Mouse (Mus musculus): Measurements from ENCODE around the gene Nav2. TPM values are rescaled to one million over a fixed set of nuclear protein-coding genes. Genes with fewer than 3 reads are reported as not detected.
A peak's percentile ranks its signal among the peaks of the same experiment; 100 is the strongest.

The Nav2 gene
- polyA plus RNA-seq, 1 experiment from 2014 or later, result 22.4 TPM

DNA sequence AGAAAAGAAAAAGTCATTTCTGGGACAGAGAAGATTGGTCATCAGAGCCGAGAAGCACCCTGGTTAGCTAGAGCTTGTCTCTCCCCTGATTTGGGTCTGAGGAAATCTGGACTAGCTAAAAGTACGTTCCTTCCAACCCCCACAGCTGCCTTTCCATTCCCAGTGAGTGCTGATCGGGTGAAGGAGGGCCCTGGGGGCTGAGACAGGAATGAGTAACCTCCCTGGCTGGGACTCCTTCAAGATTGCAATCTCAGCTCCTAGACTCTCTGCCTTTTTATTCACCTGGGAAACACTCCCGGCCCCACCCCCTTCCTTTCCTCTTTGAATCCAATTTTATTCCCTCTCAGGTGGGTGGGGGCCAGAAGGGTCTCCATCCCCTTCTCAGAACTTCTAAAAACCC is 612.8 kb downstream of the Nav2 start:
- ATAC-seq (peak; percentile 18; the same call in 1 of the 2 replicates), DNase-seq (ENCODE audit: low spot score) (peak; percentile 49)
- Histone ChIP-seq H3K4me1 (ENCODE audit: insufficient read depth, low read depth, low read length) (peaks cover 16% of the 10 kb centered on the region), H3K9me3 (ENCODE audit: low read length) (no peaks in the 10 kb centered on the region), H3K27ac (ENCODE audit: low read length) (no peak overlapping the region), H3K36me3 (ENCODE audit: insufficient read depth, low read length) (no peaks in the 10 kb centered on the region), H3K27me3 (replicated peaks; ENCODE audit: insufficient read depth, low read length) (no peaks in the 10 kb centered on the region), H3K9ac (replicated peaks; ENCODE audit: low read depth) (no peak overlapping the region), H3K4me3 (ENCODE audit: low read depth, low read length) (no peak overlapping the region), H3K4me2 (replicated peaks; ENCODE audit: low read depth, low read length) (0 out of 2 replicates have a peak overlapping the region, but pooled peaks have one; percentile 59)
- TF ChIP-seq EP300 (IDR thresholded peaks at IDR 0.05) (no peak), CTCF (IDR thresholded peaks at IDR 0.05) (no peak)
- 22% methylated on average over 4 of the region's 4 CpGs for WGBS

DNA sequence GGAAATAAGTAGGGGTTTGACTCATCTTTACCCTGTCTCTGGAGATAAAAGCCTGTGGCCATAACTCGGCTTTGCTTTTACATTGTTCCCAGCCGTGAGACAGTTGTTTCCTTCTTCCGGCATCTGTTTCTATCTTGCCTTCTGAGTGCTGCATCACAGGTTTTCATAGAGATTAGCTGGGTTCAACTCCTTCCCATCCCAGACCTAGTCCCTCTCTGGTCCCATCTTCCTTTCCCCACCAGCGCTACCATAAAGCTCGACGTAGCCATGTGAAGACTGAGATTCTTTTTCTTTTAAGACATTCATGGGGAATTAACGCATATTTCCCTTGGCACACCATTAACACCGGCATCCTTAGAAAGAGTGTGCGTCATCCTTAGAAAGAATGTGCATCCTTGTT is 613.5 kb downstream of the Nav2 start:
- Histone ChIP-seq H3K27me3 (replicated peaks; ENCODE audit: insufficient read depth, low read length) (no peaks in the 10 kb centered on the region), H3K36me3 (ENCODE audit: insufficient read depth, low read length) (no peaks in the 10 kb centered on the region), H3K27ac (ENCODE audit: low read length) (0 out of 2 replicates have a peak overlapping the region, but pooled peaks have one; percentile 2), H3K4me2 (replicated peaks; ENCODE audit: low read depth, low read length) (peak overlapping the region; percentile 59), H3K9ac (replicated peaks; ENCODE audit: low read depth) (no peak overlapping the region), H3K4me3 (ENCODE audit: low read depth, low read length) (peak overlapping the region; percentile 37; the same call in 1 of the 2 replicates), H3K4me1 (ENCODE audit: insufficient read depth, low read depth, low read length) (peaks cover 18% of the 10 kb centered on the region), H3K9me3 (ENCODE audit: low read length) (no peaks in the 10 kb centered on the region)
- TF ChIP-seq CTCF (IDR thresholded peaks at IDR 0.05), result no peak
- no peak for TF ChIP-seq EP300 (IDR thresholded peaks at IDR 0.05)
- WGBS, result 3% methylated on average over 9 of the region's 9 CpGs
- no peak for DNase-seq (ENCODE audit: low spot score)
- ATAC-seq, result 0 out of 2 replicates have a peak, but pooled peaks have one; percentile 9

DNA sequence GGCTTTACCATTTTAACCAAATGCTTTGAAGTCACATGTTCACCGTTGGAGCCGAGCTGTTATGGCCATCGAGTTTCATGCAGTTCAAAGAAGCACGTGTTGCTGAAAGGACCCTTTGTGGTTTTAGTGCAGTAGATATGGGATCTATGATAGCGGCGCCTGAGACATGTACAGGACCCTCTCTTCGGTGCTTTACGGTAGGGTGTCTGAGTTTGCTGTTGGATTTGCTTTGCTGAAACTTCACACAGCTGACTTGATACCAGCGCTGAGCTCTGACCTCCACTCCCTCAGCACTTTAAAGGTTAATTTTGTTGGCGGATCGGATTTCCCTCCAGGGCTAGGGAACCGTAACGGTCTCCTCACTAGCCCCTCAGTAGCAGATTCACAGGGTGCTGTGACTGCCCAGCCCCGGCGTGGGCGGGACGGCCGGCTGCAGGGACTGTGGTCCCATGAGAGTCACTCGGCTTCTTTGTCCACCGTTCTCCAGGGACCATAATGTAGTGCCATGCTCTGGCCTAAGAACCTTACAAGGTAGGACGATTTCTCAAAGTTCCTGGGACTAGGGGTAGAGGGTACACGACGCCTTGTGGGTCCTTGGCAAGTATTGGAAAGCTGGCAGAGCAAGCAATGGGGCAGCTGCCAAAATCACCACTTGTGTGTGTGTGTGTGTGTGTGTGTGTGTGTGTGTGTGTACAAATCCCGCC is 614.0 kb downstream of the Nav2 start:
- 1% methylated on average over 24 of the region's 24 CpGs for WGBS
- Histone ChIP-seq H3K9ac (replicated peaks; ENCODE audit: low read depth) (no peak overlapping the region), H3K27ac (ENCODE audit: low read length) (peak overlapping the region; percentile 66), H3K4me3 (ENCODE audit: low read depth, low read length) (peak overlapping the region; percentile 37), H3K36me3 (ENCODE audit: insufficient read depth, low read length) (no peaks in the 10 kb centered on the region), H3K27me3 (replicated peaks; ENCODE audit: insufficient read depth, low read length) (no peaks in the 10 kb centered on the region), H3K9me3 (ENCODE audit: low read length) (no peaks in the 10 kb centered on the region), H3K4me2 (replicated peaks; ENCODE audit: low read depth, low read length) (peak overlapping the region; percentile 59), H3K4me1 (ENCODE audit: insufficient read depth, low read depth, low read length) (peaks cover 22% of the 10 kb centered on the region)
- ATAC-seq (peak; percentile 70), DNase-seq (ENCODE audit: low spot score) (peak; percentile 67)
- TF ChIP-seq CTCF (IDR thresholded peaks at IDR 0.05), result no peak
- no peak for TF ChIP-seq EP300 (IDR thresholded peaks at IDR 0.05)

DNA sequence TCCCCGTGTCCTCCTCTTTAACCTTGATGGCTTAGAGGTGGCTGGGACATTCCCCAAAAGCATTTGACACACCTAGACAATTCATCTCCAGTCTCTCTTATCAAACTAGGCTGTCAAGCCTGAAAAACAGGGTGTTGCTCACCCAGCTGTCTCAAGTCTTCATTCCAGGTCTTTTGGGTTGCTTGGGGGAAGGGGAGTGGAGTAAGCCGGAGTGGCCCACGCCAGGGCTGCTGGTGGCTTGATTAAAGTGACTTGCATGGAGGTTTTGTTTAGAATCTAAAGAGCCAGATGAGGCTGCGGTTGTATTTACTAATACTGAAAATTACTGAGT is 614.6 kb downstream of the Nav2 start:
- peak; percentile 46 for ATAC-seq
- H3K9ac ChIP-seq (replicated peaks; ENCODE audit: low read depth), result no peak overlapping the region
- 8% methylated on average over 4 of the region's 4 CpGs for WGBS
- H3K9me3 ChIP-seq (ENCODE audit: low read length), result no peaks in the 10 kb centered on the region
- H3K36me3 ChIP-seq (ENCODE audit: insufficient read depth, low read length), result no peaks in the 10 kb centered on the region
- TF ChIP-seq EP300 (IDR thresholded peaks at IDR 0.05) (peak; percentile 54; the same call in 1 of the 2 replicates), CTCF (IDR thresholded peaks at IDR 0.05) (no peak)
- peak overlapping the region; percentile 59 for H3K4me2 ChIP-seq (replicated peaks; ENCODE audit: low read depth, low read length)
- peak overlapping the region; percentile 37 for H3K4me3 ChIP-seq (ENCODE audit: low read depth, low read length)
- DNase-seq (ENCODE audit: low spot score), result peak; percentile 61
- no peaks in the 10 kb centered on the region for H3K27me3 ChIP-seq (replicated peaks; ENCODE audit: insufficient read depth, low read length)
- peak overlapping the region; percentile 66; the same call in 1 of the 2 replicates for H3K27ac ChIP-seq (ENCODE audit: low read length)
- peaks cover 22% of the 10 kb centered on the region for H3K4me1 ChIP-seq (ENCODE audit: insufficient read depth, low read depth, low read length)

DNA sequence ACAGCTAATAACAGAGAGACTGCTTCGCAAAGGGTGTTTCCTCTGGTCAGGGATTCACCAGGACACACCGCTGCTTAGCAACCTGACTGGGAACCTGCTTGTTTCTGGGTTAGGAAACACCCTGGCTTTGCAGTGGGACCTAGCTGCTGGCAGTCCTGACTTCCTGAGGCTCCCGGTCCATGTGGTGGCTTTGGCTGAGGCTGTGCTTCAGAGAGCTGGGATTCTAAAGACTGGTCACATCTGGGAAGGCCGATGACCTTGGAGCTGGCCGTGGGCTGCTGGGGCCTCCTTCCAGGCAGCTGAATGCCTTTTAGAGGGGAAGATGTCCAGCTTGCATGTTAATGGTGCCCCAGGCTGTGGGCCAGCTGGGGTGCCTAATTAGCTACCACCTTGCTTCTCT is 615.2 kb downstream of the Nav2 start:
- DNase-seq (ENCODE audit: low spot score), result peak; percentile 42
- peak; percentile 15; the same call in 1 of the 2 replicates for ATAC-seq
- Histone ChIP-seq H3K4me2 (replicated peaks; ENCODE audit: low read depth, low read length) (peak overlapping the region; percentile 59), H3K27me3 (replicated peaks; ENCODE audit: insufficient read depth, low read length) (no peaks in the 10 kb centered on the region), H3K9ac (replicated peaks; ENCODE audit: low read depth) (0 out of 2 replicates have a peak overlapping the region, but pooled peaks have one; percentile 0), H3K4me3 (ENCODE audit: low read depth, low read length) (peak overlapping the region; percentile 37; the same call in 1 of the 2 replicates), H3K9me3 (ENCODE audit: low read length) (no peaks in the 10 kb centered on the region), H3K4me1 (ENCODE audit: insufficient read depth, low read depth, low read length) (peaks cover 22% of the 10 kb centered on the region), H3K36me3 (ENCODE audit: insufficient read depth, low read length) (no peaks in the 10 kb centered on the region), H3K27ac (ENCODE audit: low read length) (peak overlapping the region; percentile 66; the same call in 1 of the 2 replicates)
- no peak for TF ChIP-seq EP300 (IDR thresholded peaks at IDR 0.05)
- no peak for TF ChIP-seq CTCF (IDR thresholded peaks at IDR 0.05)
- WGBS, result 28% methylated on average over 5 of the region's 5 CpGs

DNA sequence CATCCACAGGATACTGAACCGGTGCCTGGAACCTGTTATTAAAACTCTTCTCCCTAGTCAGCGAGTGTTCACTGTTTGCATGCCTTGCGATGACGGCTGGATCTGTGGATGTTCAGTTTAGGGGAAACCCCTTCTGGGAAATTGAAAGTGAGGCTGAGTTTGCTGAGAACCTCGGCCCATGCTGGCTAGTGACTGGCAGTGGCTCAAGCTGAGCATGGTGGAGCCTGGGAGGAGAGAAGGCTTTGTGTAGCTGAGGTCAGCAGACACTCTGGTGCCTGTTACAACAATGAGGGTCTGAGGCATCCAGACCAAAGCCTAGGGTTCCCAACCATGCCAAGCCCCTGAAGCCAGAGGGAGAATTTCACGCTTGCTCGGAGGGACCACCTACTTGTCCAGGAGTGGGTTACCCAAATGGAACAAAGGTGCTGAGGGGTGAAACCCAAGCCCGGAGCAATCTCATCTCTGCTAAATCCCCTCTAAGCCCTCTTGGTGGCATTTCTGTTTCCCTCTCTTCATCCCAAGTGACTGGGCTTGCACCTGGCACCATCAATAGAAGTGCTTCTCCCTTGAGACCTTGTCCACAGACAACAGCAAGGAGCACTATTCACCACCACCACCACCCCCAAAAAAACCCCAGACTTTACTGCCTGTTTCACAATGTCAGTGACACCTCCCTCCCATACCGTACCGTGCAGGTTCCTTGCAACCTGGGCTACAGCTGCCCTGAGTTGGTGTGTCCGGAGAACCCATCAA is 617.0 kb downstream of the Nav2 start:
- Histone ChIP-seq H3K27me3 (replicated peaks; ENCODE audit: insufficient read depth, low read length) (no peaks in the 10 kb centered on the region), H3K4me2 (replicated peaks; ENCODE audit: low read depth, low read length) (no peak overlapping the region; the same call in 1 of the 2 replicates), H3K27ac (ENCODE audit: low read length) (no peak overlapping the region), H3K4me1 (ENCODE audit: insufficient read depth, low read depth, low read length) (peaks cover 22% of the 10 kb centered on the region), H3K36me3 (ENCODE audit: insufficient read depth, low read length) (no peaks in the 10 kb centered on the region), H3K4me3 (ENCODE audit: low read depth, low read length) (no peak overlapping the region), H3K9me3 (ENCODE audit: low read length) (no peaks in the 10 kb centered on the region), H3K9ac (replicated peaks; ENCODE audit: low read depth) (no peak overlapping the region)
- ATAC-seq (no peak), DNase-seq (ENCODE audit: low spot score) (no peak)
- TF ChIP-seq EP300 (IDR thresholded peaks at IDR 0.05), result no peak
- no peak for TF ChIP-seq CTCF (IDR thresholded peaks at IDR 0.05)
- 64% methylated on average over 11 of the region's 11 CpGs for WGBS

Data from lung, postnatal 0 days (tissue).